Mouse (Mus musculus) splenic B cell, adult 2 months (primary cell): Measurements from ENCODE around the gene Vps4b.

Experiments
- DNase-seq: peaks from one replicate; pipeline ENCODE4 v3.0.0-alpha.2; 2011; ENCODE audit warnings: low read depth, low spot score
- H3K27me3 ChIP-seq: 2 replicates; pipeline ENCODE4 v1.6.1; 2012; ENCODE audit warnings: mild to moderate bottlenecking, low read length, moderate library complexity, mixed read lengths; ENCODE audit not compliant: control insufficient read depth, poor library complexity, insufficient read depth, severe bottlenecking
- H3K36me3 ChIP-seq: 2 replicates; pipeline ENCODE4 v1.6.1; 2012; ENCODE audit warnings: mild to moderate bottlenecking, low read length, moderate library complexity, mixed read lengths; ENCODE audit not compliant: control insufficient read depth, poor library complexity, insufficient read depth, severe bottlenecking

The Vps4b gene

DNA sequence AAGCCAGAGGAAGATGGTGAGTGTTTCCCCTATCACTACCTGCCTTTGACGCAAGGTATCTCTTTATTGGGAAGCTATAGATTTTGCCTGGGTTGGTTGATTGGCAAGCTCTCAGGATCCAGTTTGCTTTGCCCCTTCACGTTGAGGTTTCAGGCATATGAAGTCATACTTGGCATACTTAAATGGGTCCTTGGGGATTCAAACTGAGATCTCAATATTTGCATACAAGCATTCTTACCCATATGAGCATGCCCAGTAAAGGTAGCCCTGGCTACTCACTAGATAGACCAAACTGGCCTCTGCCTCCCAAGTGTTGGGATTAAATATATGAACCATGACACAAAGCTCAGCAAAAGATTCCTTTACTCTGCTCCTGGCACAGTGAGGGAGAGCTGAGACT, 31.7 kb downstream of the Vps4b start:
- DNase-seq, result peak; percentile 12
- Histone ChIP-seq H3K27me3 (no peaks in the 10 kb centered on the region), H3K36me3 (peaks cover 3% of the 10 kb centered on the region; the same call in 1 of the 2 replicates)

DNA sequence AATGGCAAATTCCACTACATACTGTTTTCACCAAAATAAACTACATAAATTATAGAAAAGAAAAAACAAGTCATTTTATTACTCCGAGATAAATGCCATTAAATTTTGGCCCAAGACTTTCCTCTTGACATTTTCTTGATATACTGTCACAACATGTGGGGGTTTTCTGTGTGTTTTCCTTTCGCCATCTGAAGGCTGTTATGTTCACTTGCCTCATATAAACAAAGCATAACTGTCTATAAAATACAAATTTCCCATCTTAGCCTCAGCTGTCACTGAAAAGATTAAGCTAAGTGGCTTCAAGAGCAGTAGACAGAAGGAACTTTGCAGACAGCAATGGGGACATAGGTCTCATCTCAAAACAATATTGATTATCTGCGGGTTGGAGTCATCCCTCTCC, 32.2 kb downstream of the Vps4b start:
- H3K27me3 ChIP-seq, result no peaks in the 10 kb centered on the region
- no peak for DNase-seq
- H3K36me3 ChIP-seq, result peaks cover 3% of the 10 kb centered on the region; the same call in 1 of the 2 replicates

DNA sequence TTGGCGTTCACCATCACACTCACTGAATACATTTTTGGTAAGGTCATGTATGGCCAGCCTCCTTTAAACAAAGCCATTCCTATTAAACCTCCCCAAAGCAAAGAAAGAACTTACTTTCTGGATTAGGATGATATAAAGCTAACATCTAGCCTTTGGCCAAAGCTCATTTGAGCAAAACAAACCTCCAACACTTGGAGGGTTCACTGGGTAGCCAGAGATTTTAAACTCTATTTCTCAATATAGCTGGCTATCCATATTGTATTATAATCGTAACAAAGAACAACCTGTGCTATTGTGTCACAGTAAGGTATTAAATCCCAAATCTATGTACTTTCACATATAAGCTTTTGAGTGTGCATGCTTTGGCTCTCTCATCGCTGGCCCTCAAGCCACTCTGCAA, 35.8 kb downstream of the Vps4b start:
- DNase-seq, result no peak
- no peaks in the 10 kb centered on the region for H3K36me3 ChIP-seq

DNA sequence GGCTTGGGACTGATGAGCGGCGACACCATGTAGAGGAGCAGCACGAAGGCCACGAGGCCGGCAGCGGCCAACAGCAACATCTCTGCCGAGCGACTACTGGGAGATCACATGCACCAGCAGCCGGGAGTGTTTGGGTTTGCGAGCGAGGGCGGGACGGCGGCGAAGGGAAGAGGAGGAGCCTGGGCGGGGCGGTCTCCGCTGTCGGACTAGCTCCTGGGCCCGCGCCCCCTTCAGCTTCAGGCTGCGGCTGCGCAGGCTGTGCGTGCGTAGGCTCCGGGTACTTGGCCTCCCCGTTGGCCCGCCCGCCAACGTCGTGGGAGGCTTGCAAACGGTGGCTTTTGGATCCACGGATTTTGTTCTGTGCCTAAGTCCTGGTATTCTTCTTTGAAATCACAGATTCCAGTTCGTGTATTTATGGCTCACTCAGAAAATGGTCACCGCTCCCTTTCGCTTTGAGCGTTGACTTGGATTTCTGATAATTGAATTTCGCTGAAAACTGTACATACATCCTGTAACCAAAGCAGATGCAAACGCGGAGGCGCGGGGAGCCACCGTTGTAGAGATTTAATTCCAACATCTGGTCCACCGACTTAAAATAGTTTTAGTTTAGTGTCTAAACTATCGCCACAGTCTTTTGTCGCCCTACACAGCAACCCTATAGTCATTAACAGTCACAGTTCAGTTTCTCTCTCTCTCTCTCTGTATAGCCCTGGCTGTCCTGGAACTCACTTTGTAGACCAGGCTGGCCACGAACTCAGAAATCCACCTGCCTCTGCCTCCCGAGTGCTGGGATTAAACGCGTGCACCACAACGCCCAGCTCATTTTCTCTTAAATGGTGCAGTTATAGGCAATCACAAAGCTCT, 36.7 kb downstream of the Vps4b start, which contains the start of gene Kdsr:
Gene Kdsr, minus strand, starts transcription at position 156 of the 864 bp plus-strand sequence.
- 0 out of 2 replicates have a peak, but pooled peaks cover 2% of the 10 kb centered on the region for H3K36me3 ChIP-seq
- H3K27me3 ChIP-seq, result no peaks in the 10 kb centered on the region
- peak; percentile 97 for DNase-seq

More for the DNA sequence above, 35.8 kb downstream of the Vps4b start:
- H3K27me3 ChIP-seq, result no peaks in the 10 kb centered on the region

DNA sequence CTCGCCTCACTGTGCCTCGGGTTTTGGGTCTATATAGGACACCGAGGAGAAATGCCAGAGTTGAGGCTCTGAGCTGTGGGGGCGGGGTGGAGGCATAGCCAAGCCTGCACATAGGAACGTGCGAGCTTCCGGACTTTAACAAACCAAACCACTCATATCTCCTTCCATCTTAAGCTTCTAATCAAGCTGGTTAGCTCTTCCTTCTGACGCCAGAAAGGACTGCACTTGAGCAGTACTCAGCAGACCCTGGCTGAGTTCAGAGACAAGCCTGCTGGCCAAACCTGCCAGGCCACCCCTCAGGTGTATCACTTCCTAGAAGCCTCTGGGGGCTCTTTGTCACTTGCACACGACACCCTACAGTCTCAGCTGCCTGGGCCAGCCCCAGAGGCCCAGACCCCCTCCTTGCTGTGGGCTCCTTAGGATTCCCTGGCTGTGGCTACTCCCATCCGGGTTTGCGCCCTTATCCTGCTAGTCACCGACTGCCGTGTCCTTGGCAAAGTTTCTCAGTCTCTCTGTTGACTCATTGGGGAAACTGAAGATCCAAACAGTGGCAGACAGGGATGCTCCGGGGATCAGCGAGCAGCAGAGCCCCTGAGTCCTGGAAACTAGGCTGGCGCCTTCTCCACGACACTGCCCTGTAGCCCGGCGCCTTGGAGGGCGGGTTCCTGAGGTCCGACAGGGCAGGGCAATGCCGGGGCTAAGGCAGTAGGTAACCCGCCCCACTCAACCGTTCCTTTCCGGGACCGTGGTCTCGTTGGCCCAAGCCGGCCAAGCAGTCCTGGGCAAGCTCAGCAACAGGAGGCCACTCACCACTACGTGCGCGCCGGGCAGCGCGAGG, 37.6 kb downstream of the Vps4b start:
- Histone ChIP-seq H3K36me3 (0 out of 2 replicates have a peak, but pooled peaks cover 2% of the 10 kb centered on the region), H3K27me3 (no peaks in the 10 kb centered on the region)
- DNase-seq, result peak; percentile 48

DNA sequence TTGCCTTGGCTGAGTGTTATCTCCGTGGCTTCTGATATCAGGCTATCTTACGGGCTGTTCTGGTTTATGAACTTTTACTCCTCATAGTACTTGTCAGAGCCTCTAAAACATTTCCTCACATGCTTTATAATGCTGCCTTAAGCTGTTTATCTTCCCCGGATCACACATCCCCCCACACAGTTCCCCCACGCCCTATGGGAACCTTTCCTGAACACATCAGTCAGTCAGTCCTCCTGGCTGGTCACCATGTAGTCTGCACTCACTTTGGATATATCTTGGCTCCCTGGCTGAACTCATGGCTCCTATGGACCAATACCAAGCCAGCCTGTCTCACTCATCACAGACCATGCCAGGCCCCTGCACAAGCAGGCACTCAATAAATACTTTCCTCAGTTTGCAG, 39.9 kb downstream of the Vps4b start:
- DNase-seq, result no peak
- Histone ChIP-seq H3K36me3 (0 out of 2 replicates have a peak, but pooled peaks cover 3% of the 10 kb centered on the region), H3K27me3 (no peaks in the 10 kb centered on the region)

DNA sequence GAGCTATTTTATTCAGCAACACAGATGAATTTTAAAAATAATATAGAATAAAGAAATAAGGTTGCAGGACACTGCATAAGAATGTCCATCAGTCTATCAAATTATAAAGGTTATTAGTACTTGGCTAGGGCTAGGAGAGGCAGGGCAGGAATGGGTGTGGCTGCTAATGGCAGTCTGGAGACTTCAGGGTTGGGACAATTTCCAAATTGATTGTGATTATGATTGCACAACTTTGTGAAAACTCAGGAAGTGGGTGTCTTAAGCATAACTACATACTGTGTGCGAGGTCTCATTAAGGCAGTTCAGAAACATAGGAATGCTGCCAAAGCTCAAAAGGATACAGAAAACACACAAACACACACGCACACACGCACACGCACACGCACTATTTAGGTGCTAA, 44.5 kb downstream of the Vps4b start:
- Histone ChIP-seq H3K27me3 (no peaks in the 10 kb centered on the region), H3K36me3 (peaks cover 6% of the 10 kb centered on the region)
- no peak for DNase-seq

DNA sequence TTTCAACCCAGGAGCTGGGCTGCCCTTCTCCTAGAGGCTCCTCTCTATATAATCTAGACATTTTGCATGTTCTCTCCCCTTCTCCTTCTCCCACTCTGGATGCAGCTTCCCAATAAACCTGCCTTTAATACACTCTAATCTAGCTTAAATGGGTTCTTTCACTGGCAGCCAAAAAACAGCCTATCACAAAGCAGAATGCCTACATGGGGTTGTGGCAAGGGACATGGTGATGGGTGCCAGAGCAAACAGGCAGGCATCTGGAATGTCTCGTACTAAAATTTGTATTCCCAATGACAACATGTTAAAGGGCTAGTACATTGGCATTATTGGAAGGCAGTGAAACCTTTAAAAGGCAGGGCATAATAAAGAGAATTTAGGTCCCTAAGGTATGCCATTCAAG, 45.9 kb downstream of the Vps4b start:
- Histone ChIP-seq H3K27me3 (no peaks in the 10 kb centered on the region), H3K36me3 (peaks cover 6% of the 10 kb centered on the region)
- no peak for DNase-seq

DNA sequence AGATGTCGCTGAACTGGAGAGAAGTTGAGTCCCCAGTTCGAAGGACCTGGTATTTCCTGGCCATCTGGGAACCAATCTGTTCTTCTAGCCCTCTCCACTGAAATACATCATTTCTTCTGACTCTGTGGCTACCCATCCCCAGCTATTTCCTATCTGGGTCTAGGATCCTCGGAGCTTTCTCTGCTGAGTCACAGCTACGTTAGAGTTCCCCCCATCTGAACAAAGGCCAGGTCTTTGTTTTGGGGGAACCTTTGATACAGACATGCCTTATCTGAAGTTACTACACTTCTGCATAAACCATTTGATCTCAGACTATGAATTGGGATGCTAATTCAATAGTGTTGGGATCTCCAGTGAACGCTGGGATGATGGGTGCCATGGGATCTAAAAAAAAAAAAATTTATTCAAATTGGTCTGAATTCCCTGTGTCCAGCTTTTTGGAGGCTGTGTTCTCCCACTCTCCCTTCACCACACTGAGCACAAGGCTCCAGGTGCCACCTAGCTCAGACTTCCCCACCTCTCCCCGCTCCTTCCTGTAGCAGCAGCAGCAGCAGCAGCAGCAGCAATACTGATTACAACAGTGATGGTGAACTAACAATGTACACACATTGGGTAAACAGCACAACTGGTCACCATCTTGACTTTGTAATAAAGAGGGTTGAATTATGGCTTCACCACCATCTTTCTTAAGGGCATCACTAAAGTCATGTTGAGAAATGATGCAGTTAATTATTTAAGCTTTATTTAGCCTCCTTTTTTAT, 47.8 kb downstream of the Vps4b start:
- no peak for DNase-seq
- no peaks in the 10 kb centered on the region for H3K27me3 ChIP-seq
- peaks cover 4% of the 10 kb centered on the region for H3K36me3 ChIP-seq

DNA sequence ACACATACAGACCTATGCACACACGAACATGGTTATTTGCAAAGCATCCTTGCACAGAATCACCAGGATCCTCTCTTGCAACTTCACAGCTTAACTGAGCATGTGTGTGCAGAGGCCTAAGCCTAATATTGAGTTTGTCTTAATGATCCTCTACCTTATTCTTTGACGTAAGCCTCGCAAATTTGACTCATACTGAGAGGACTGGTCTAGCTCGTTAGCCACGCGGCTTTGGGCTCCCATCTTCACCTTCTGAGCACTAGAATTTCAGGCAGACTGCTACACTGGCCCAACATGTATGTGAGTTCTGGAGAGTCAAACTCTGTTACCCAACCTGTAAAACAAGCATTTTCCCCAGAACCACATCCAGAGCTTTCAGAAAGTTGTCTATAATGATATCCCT, 53.5 kb downstream of the Vps4b start:
- no peaks in the 10 kb centered on the region for H3K27me3 ChIP-seq
- H3K36me3 ChIP-seq, result no peaks in the 10 kb centered on the region
- no peak for DNase-seq

DNA sequence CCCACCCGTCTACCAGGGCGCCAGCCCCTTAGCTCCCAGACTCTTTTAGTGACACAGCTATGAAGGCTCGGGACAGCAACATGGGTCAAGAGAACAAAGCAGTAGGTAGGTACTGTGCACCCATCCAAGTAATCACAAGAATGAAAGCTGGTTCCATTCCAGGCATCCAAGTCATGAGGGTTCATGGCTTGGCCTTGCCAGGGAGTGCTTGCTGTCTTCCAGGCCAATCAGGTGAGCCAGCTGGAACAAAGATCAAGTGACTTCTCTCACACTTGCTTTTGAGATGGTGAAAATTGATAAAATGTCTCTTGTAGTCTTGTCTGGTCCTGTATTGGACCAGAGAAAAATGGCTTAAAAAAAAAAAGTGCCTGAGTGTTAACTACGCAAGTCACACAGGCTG, 55.8 kb downstream of the Vps4b start:
- no peaks in the 10 kb centered on the region for H3K36me3 ChIP-seq
- DNase-seq, result no peak
- no peaks in the 10 kb centered on the region for H3K27me3 ChIP-seq

DNA sequence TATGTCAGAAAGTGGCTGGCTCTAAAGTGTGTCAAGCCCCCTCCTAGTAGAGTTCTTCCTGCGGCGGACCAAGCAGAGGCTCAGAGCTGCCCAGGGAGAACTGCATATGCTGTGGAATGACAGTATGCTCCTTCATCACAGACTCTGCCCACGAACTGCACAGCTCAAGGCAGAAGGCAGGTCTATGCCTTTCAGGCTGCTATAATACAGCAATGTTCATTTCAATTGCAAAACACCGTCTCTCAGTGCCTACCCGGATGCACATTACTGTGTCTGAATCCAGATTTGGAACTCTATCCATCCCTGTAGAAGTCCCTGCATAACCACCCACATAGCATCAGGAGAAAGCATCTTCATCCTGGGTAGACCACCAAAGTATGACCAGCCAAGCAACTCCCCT, 56.7 kb downstream of the Vps4b start:
- DNase-seq, result no peak
- Histone ChIP-seq H3K27me3 (no peaks in the 10 kb centered on the region), H3K36me3 (no peaks in the 10 kb centered on the region)

DNA sequence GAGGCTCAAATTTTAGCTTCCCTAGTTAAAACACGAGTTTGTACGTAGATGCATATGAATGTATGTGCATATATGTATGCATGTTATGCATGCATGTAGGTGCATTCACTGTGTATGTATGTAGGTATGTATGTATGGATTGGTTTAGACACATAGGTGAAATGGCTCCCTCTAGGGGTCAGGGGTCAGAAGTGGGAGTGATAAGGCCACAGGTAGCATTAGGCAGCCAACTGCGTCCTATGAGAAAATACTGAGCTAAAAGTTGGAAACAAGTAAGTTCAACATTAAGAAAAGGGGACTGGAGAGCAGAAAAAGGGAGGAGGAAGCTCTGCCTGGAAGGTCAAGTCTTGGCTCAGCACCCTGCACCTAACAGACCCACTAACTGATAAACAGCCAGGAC, 58.4 kb downstream of the Vps4b start:
- DNase-seq, result peak; percentile 85
- H3K36me3 ChIP-seq, result 0 out of 2 replicates have a peak, but pooled peaks cover 4% of the 10 kb centered on the region
- H3K27me3 ChIP-seq, result no peaks in the 10 kb centered on the region

DNA sequence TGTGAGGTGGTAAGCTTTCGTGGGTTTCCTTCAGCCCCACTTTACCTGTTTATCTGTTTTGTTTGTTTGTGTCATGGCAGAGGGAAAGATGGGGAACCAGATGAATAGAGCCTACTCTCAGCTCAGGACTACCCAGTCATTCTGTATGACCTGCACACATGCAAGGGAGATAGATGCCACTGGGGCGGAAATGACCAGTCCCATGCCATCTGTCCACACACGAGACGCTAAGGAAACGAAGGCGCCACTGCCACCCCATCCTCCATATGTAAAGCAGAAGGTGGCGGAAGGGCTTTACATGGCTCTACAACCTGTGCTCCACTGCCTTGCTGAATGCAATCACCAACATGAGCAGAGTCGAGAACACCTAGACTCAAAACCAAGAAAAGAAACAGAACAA, 60.3 kb downstream of the Vps4b start:
- 0 out of 2 replicates have a peak, but pooled peaks cover 4% of the 10 kb centered on the region for H3K36me3 ChIP-seq
- no peak for DNase-seq
- no peaks in the 10 kb centered on the region for H3K27me3 ChIP-seq
